Mouse (Mus musculus) right cerebral cortex, postnatal 4 days (tissue): ENCODE data around the gene Slc22a18.

ENCODE experiments used
- DNase-seq: peaks from one replicate; pipeline ENCODE4 v3.0.0-alpha.2; 2022

Slc22a18 gene

GRCm38 (mm10) chr7:143463865-143464415 lies 9.6 kb upstream of the Slc22a18 start:
- peak; percentile 92 for DNase-seq

- peak; percentile 52 for DNase-seq
Observed at GRCm38 (mm10) chr7:143464811-143465560, 8.6 kb upstream of the Slc22a18 start.

GRCm38 (mm10) chr7:143466099-143466677 lies 7.3 kb upstream of the Slc22a18 start:
- peak; percentile 91 for DNase-seq

- DNase-seq = no peak
Observed at GRCm38 (mm10) chr7:143467714-143468113, 5.8 kb upstream of the Slc22a18 start.

- DNase-seq = peak; percentile 89
Observed at GRCm38 (mm10) chr7:143469946-143470345, 3.6 kb upstream of the Slc22a18 start.

- no peak for DNase-seq
Observed at GRCm38 (mm10) chr7:143474811-143475210, 1.3 kb downstream of the Slc22a18 start.

GRCm38 (mm10) chr7:143475876-143476275 lies 2.3 kb downstream of the Slc22a18 start:
- DNase-seq = no peak

- no peak for DNase-seq
Observed at GRCm38 (mm10) chr7:143476702-143477335, 3.3 kb downstream of the Slc22a18 start.

- DNase-seq = no peak
Observed at GRCm38 (mm10) chr7:143477800-143478199, 4.3 kb downstream of the Slc22a18 start.

GRCm38 (mm10) chr7:143480498-143480897 lies 7.0 kb downstream of the Slc22a18 start:
- DNase-seq = peak; percentile 74

- no peak for DNase-seq
Observed at GRCm38 (mm10) chr7:143481806-143482387, 8.4 kb downstream of the Slc22a18 start.

GRCm38 (mm10) chr7:143482541-143482940 lies 9.0 kb downstream of the Slc22a18 start:
- no peak for DNase-seq

GRCm38 (mm10) chr7:143489735-143490134 lies 16.2 kb downstream of the Slc22a18 start:
- DNase-seq = no peak

GRCm38 (mm10) chr7:143493616-143494126 lies 20.1 kb downstream of the Slc22a18 start:
- DNase-seq = no peak

- no peak for DNase-seq
Observed at GRCm38 (mm10) chr7:143495104-143495961, 21.8 kb downstream of the Slc22a18 start.

- DNase-seq = no peak
Observed at GRCm38 (mm10) chr7:143498584-143498983, 25.0 kb downstream of the Slc22a18 start.

- DNase-seq = no peak
Observed at GRCm38 (mm10) chr7:143500912-143501311, 27.4 kb downstream of the Slc22a18 start.

- peak; percentile 60 for DNase-seq
Observed at GRCm38 (mm10) chr7:143501643-143502417, 28.3 kb downstream of the Slc22a18 start.

- peak; percentile 13 for DNase-seq
Observed at GRCm38 (mm10) chr7:143502418-143503200, 29.1 kb downstream of the Slc22a18 start, which contains the start of gene Phlda2. Phlda2 (minus strand) TSS chr7:143503150.

- DNase-seq = no peak
Observed at GRCm38 (mm10) chr7:143503926-143504325, 30.4 kb downstream of the Slc22a18 start.
